ENCODE assay signal across 26 mouse cellular contexts in the genomic region with DNA sequence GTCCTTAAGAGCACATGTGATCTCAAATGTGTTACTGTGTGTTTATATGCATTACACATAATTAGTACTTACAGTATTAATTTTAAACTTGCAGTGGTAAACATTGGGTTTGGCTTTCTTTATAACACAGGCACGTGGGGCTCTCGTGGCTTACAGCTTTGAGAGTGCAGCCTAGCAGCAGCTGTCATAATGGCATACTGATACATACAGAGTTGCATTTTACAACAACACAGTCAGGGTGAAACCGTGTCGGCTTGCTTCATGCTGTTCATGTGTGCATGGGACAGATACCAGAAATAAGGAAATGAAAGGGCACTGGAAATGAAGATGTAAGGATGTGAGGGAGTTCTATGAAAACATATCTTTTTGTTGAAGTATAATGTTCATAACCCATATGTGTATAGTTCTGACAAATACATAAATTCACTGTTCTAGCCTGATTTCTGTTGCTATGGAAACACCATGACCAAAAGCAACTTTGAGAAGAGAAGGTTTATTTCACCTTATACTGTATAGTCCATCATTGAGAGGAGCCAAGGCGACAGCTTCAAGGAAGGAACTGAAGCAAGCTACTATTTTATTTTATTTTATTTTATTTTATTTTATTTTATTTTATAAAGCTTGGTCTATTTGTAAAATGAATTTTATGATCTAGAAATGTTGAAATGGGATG. TPM values are rescaled to one million over a fixed set of nuclear protein-coding genes. Genes with fewer than 3 reads are reported as not detected.
DNase-seq lines count a peak whose midpoint lies in the region; ATAC-seq and TF ChIP-seq lines count a peak whose summit lies in the region.
"Had no signal": no experiment of that assay in that cellular context is flagged by ENCODE, and none has a peak within 500 bp of the region (broad histone marks: within the 10 kb centered on the region; RNA-seq: fewer than 3 reads in every experiment).

No protein-coding gene starts in this region.

- H3K4me1 ChIP-seq in forebrain, embryonic 15.5 days, result 0 out of 2 replicates have a peak, but pooled peaks cover under 1% of the 10 kb centered on the region
- no peaks in the 10 kb centered on the region; the same call in 1 of the 2 replicates for H3K4me1 ChIP-seq in forebrain, embryonic 14.5 days (ENCODE audit: control insufficient read depth, insufficient read depth, low read length)
- H3K4me1 ChIP-seq in hindbrain, embryonic 16.5 days (ENCODE audit: control insufficient read depth, insufficient read depth, low read depth, low read length), result no peaks in the 10 kb centered on the region
- H3K4me1 ChIP-seq in hindbrain, postnatal 0 days (ENCODE audit: insufficient read depth, low read length), result no peaks in the 10 kb centered on the region
- no peaks in the 10 kb centered on the region for H3K4me1 ChIP-seq in midbrain, postnatal 0 days (ENCODE audit: insufficient read depth, low read length)
- H3K4me1 ChIP-seq in midbrain, embryonic 14.5 days (ENCODE audit: control insufficient read depth, insufficient read depth, low read length), result no peaks in the 10 kb centered on the region
- H3K4me1 ChIP-seq: hindbrain, embryonic 10.5 days had no signal

- H3K36me3 ChIP-seq in forebrain, embryonic 15.5 days, result no peaks in the 10 kb centered on the region
- H3K36me3 ChIP-seq in forebrain, embryonic 14.5 days (ENCODE audit: control insufficient read depth, insufficient read depth, low read length), result no peaks in the 10 kb centered on the region
- no peaks in the 10 kb centered on the region for H3K36me3 ChIP-seq in hindbrain, embryonic 16.5 days (ENCODE audit: control insufficient read depth, insufficient read depth, low read length)
- H3K36me3 ChIP-seq in hindbrain, postnatal 0 days (ENCODE audit: insufficient read depth, low read length), result no peaks in the 10 kb centered on the region
- H3K36me3 ChIP-seq in midbrain, postnatal 0 days (ENCODE audit: insufficient read depth, low read length), result no peaks in the 10 kb centered on the region; the same call in 1 of the 2 replicates
- no peaks in the 10 kb centered on the region for H3K36me3 ChIP-seq in midbrain, embryonic 14.5 days (ENCODE audit: control insufficient read depth, insufficient read depth, low read length)
- H3K36me3 ChIP-seq: hindbrain, embryonic 10.5 days had no signal

- no peaks in the 10 kb centered on the region for H3K9me3 ChIP-seq in forebrain, embryonic 15.5 days
- H3K9me3 ChIP-seq in forebrain, embryonic 14.5 days (replicated peaks; ENCODE audit: control insufficient read depth, low read length), result no peaks in the 10 kb centered on the region
- no peaks in the 10 kb centered on the region for H3K9me3 ChIP-seq in hindbrain, embryonic 16.5 days (ENCODE audit: control insufficient read depth, low read length)
- no peaks in the 10 kb centered on the region for H3K9me3 ChIP-seq in hindbrain, postnatal 0 days (ENCODE audit: low read length)
- no peaks in the 10 kb centered on the region for H3K9me3 ChIP-seq in midbrain, postnatal 0 days (ENCODE audit: low read length)
- H3K9me3 ChIP-seq in midbrain, embryonic 14.5 days (ENCODE audit: control insufficient read depth, low read length), result no peaks in the 10 kb centered on the region
- H3K9me3 ChIP-seq: hindbrain, embryonic 10.5 days had no signal

- 77% methylated on average over 5 of the region's 5 CpGs for WGBS in forebrain, embryonic 15.5 days
- WGBS in forebrain, embryonic 14.5 days, result 85% methylated on average over 5 of the region's 5 CpGs
- 74% methylated on average over 5 of the region's 5 CpGs for WGBS in hindbrain, embryonic 16.5 days
- 71% methylated on average over 5 of the region's 5 CpGs for WGBS in hindbrain, postnatal 0 days
- WGBS in midbrain, postnatal 0 days, result 67% methylated on average over 5 of the region's 5 CpGs
- 87% methylated on average over 5 of the region's 5 CpGs for WGBS in midbrain, embryonic 14.5 days

- no peak overlapping the region for H3K4me2 ChIP-seq in forebrain, embryonic 15.5 days (replicated peaks)
- no peak overlapping the region for H3K4me2 ChIP-seq in forebrain, embryonic 14.5 days (ENCODE audit: low read length)
- no peak overlapping the region for H3K4me2 ChIP-seq in hindbrain, embryonic 16.5 days (ENCODE audit: low read length)
- no peak overlapping the region for H3K4me2 ChIP-seq in hindbrain, postnatal 0 days (ENCODE audit: low read depth, low read length)
- no peak overlapping the region for H3K4me2 ChIP-seq in midbrain, postnatal 0 days (ENCODE audit: low read depth, low read length, poor library complexity, severe bottlenecking)
- no peak overlapping the region for H3K4me2 ChIP-seq in midbrain, embryonic 14.5 days (ENCODE audit: low read length)
- H3K4me2 ChIP-seq: heart, embryonic 11.5 days; hindbrain, embryonic 14.5 days had no signal

- no peak overlapping the region for H3K4me3 ChIP-seq in forebrain, embryonic 15.5 days
- H3K4me3 ChIP-seq in forebrain, embryonic 14.5 days (ENCODE audit: low read depth, low read length), result no peak overlapping the region
- H3K4me3 ChIP-seq in hindbrain, embryonic 16.5 days (ENCODE audit: low read length), result no peak overlapping the region
- no peak overlapping the region for H3K4me3 ChIP-seq in hindbrain, postnatal 0 days (ENCODE audit: low read length)
- no peak overlapping the region for H3K4me3 ChIP-seq in midbrain, postnatal 0 days (ENCODE audit: low read depth, low read length)
- no peak overlapping the region for H3K4me3 ChIP-seq in midbrain, embryonic 14.5 days (replicated peaks; ENCODE audit: low read depth, low read length)
- H3K4me3 ChIP-seq: hindbrain, embryonic 10.5 days had no signal

- H3K27ac ChIP-seq in forebrain, embryonic 15.5 days (replicated peaks), result no peak overlapping the region
- no peak overlapping the region for H3K27ac ChIP-seq in forebrain, embryonic 14.5 days (ENCODE audit: low read depth, low read length)
- H3K27ac ChIP-seq in hindbrain, embryonic 16.5 days (ENCODE audit: low read depth, low read length), result no peak overlapping the region
- H3K27ac ChIP-seq in hindbrain, postnatal 0 days, result no peak overlapping the region
- no peak overlapping the region for H3K27ac ChIP-seq in midbrain, postnatal 0 days (ENCODE audit: low read depth, low read length)
- H3K27ac ChIP-seq in midbrain, embryonic 14.5 days (replicated peaks; ENCODE audit: low read depth, low read length), result no peak overlapping the region
- H3K27ac ChIP-seq: hindbrain, embryonic 10.5 days; hindbrain, embryonic 14.5 days had no signal

- no peak for TF ChIP-seq CTCF in hindbrain, postnatal 0 days (IDR thresholded peaks at IDR 0.05; ENCODE audit: low read depth)
- no peak for TF ChIP-seq CTCF in midbrain, postnatal 0 days (IDR thresholded peaks at IDR 0.05)

- DNase-seq in forebrain, embryonic 14.5 days (ENCODE audit: low spot score), result no peak
- no peak for DNase-seq in frontal cortex, adult 2 months (ENCODE audit: extremely low spot score in 1 of 2, low spot score in 1 of 2)
- DNase-seq in hindbrain, postnatal 0 days (ENCODE audit: low spot score), result no peak
- no peak for DNase-seq in midbrain, postnatal 0 days (ENCODE audit: low spot score)
- no peak for DNase-seq in midbrain, embryonic 14.5 days
- DNase-seq: adrenal gland, adult 8-10 months; adrenal gland, postnatal 25 days; cerebellum, adult 18-20 months; cerebellum, adult 9-10 months; cerebellum, postnatal 14 days; gastrocnemius, postnatal 10 days; gastrocnemius, postnatal 36 days; kidney, adult 18-20 months had no signal

- no peaks in the 10 kb centered on the region for H3K27me3 ChIP-seq in forebrain, embryonic 15.5 days
- no peaks in the 10 kb centered on the region for H3K27me3 ChIP-seq in forebrain, embryonic 14.5 days (replicated peaks; ENCODE audit: control insufficient read depth, insufficient read depth, low read length)
- no peaks in the 10 kb centered on the region for H3K27me3 ChIP-seq in hindbrain, embryonic 16.5 days (replicated peaks; ENCODE audit: control insufficient read depth, insufficient read depth, low read length)
- H3K27me3 ChIP-seq in hindbrain, postnatal 0 days (ENCODE audit: insufficient read depth, low read length), result no peaks in the 10 kb centered on the region
- no peaks in the 10 kb centered on the region for H3K27me3 ChIP-seq in midbrain, postnatal 0 days (ENCODE audit: insufficient read depth, low read length)
- H3K27me3 ChIP-seq in midbrain, embryonic 14.5 days (ENCODE audit: control insufficient read depth, insufficient read depth, low read length), result no peaks in the 10 kb centered on the region

- H3K9ac ChIP-seq in forebrain, embryonic 15.5 days (replicated peaks), result no peak overlapping the region
- H3K9ac ChIP-seq in forebrain, embryonic 14.5 days (ENCODE audit: low read length), result no peak overlapping the region
- H3K9ac ChIP-seq in hindbrain, embryonic 16.5 days (ENCODE audit: low read depth, low read length), result no peak overlapping the region
- no peak overlapping the region for H3K9ac ChIP-seq in hindbrain, postnatal 0 days (replicated peaks; ENCODE audit: low read length)
- no peak overlapping the region for H3K9ac ChIP-seq in midbrain, postnatal 0 days (replicated peaks; ENCODE audit: low read length, poor library complexity, severe bottlenecking)
- no peak overlapping the region for H3K9ac ChIP-seq in midbrain, embryonic 14.5 days (replicated peaks; ENCODE audit: low read length)
- H3K9ac ChIP-seq: hindbrain, embryonic 14.5 days had no signal

- ATAC-seq in forebrain, embryonic 15.5 days (replicated peaks), result peak; percentile 53; the same call in 1 of the 2 replicates
- ATAC-seq in forebrain, embryonic 14.5 days, result no peak
- ATAC-seq in frontal cortex, adult (ENCODE audit: low TSS enrichment), result 0 out of 2 replicates have a peak, but pooled peaks have one; percentile 23
- 0 out of 2 replicates have a peak, but pooled peaks have one; percentile 61 for ATAC-seq in hindbrain, embryonic 16.5 days
- no peak for ATAC-seq in hindbrain, postnatal 0 days
- 0 out of 2 replicates have a peak, but pooled peaks have one; percentile 35 for ATAC-seq in midbrain, postnatal 0 days (ENCODE audit: low FRiP score)
- no peak for ATAC-seq in midbrain, embryonic 14.5 days (ENCODE audit: low FRiP score, low TSS enrichment)
- ATAC-seq: activated CD4-positive, CD25-positive, alpha-beta regulatory T cell, adult 4 months; inflammation-experienced regulatory T-cells, adult 6 months; intestine, embryonic 16.5 days had no signal

RNA-seq across cellular contexts. Expression of gene Ckmt2, which starts 8.2 kb away (rescaled TPM):
- not detected in 2 replicates for polyA plus RNA-seq in forebrain, embryonic 15.5 days (2015; fragmentation: Nextera tagmentation; extraction: Ambion mirVana)
- not detected in 2 replicates for polyA plus RNA-seq in forebrain, embryonic 14.5 days (2014; fragmentation: Nextera tagmentation; extraction: Ambion mirVana)
- polyA plus RNA-seq in frontal cortex, adult 2 months (2012; rRNA removed), result 0.20 and 0.36 TPM in 2 replicates
- polyA plus RNA-seq in hindbrain, embryonic 16.5 days (2015; fragmentation: Nextera tagmentation; extraction: Ambion mirVana), result 0.14 and 0.79 TPM in 2 replicates
- total RNA-seq in hindbrain, postnatal 0 days (2014; rRNA removed), result 2.3 TPM in 1 of 2 replicates, not detected in the other
- polyA plus RNA-seq in hindbrain, postnatal 0 days (2015; fragmentation: Nextera tagmentation; extraction: Ambion mirVana), result 0.11 and 0.19 TPM in 2 replicates
- total RNA-seq in midbrain, postnatal 0 days (2014; rRNA removed), result not detected in 2 replicates
- polyA plus RNA-seq in midbrain, postnatal 0 days (2015; fragmentation: Nextera tagmentation; extraction: Ambion mirVana), result 0.11 TPM in 1 of 2 replicates, not detected in the other
- polyA plus RNA-seq in midbrain, embryonic 14.5 days (2014; fragmentation: Nextera tagmentation; extraction: Ambion mirVana), result not detected in 2 replicates
- total RNA-seq: adrenal gland, adult 8-10 months; adrenal gland, postnatal 25 days; ES-E14; granulocyte monocyte progenitor cell, adult 5-6 weeks had no signal
- polyA plus RNA-seq: activated CD4-positive, CD25-positive, alpha-beta regulatory T cell, adult 4 months; embryonic facial prominence, embryonic 11.5 days; forebrain, embryonic 11.5 days; hindbrain, embryonic 10.5 days; inflammation-experienced regulatory T-cells, adult 6 months had no signal

Comparison
In these comparisons a context has a peak if more than half of its experiments do, and no peak if none do; other contexts are left out.
1. ATAC-seq: peak in forebrain, embryonic 15.5 days (single experiment), frontal cortex, adult (single experiment), hindbrain, embryonic 16.5 days (single experiment) and midbrain, postnatal 0 days (single experiment); none in forebrain, embryonic 14.5 days (single experiment), hindbrain, postnatal 0 days (single experiment) and midbrain, embryonic 14.5 days (single experiment).